Mouse (Mus musculus) C2C12 (cell line): Measurements from ENCODE around the gene Eif3j1.

Experiments
- CEBPB ChIP-seq: IDR thresholded peaks from one replicate; pipeline ENCODE4 v1.6.1; 2011; ENCODE audit warnings: low read depth, mild to moderate bottlenecking, control low read depth, moderate library complexity
- CTCF ChIP-seq: IDR thresholded peaks from one replicate; pipeline ENCODE4 v1.5.1; 2011; ENCODE audit not compliant: control insufficient read depth, insufficient read depth, insufficient read length
- MAX ChIP-seq: IDR thresholded peaks from one replicate; pipeline ENCODE4 v1.6.1; 2011; ENCODE audit warnings: mild to moderate bottlenecking, control low read depth
- MYOD1 ChIP-seq: IDR thresholded peaks from one replicate; pipeline ENCODE4 v1.6.1; 2011; ENCODE audit warnings: low read depth; ENCODE audit not compliant: control insufficient read depth, insufficient read length
- MYOG ChIP-seq: IDR thresholded peaks from one replicate; pipeline ENCODE4 v1.6.1; 2011; ENCODE audit not compliant: control insufficient read depth, insufficient read length; ENCODE audit errors: extremely low read depth
- USF1 ChIP-seq: IDR thresholded peaks from one replicate; pipeline ENCODE4 v1.6.1; 2011; ENCODE audit warnings: low read depth, mild to moderate bottlenecking, control low read depth, moderate library complexity

GRCm38 (mm10) chr2:122027862-122028755 lies at the start of gene Eif3j1:
- TF ChIP-seq CTCF: no peak
- TF ChIP-seq USF1: no peak
- no peak for TF ChIP-seq CEBPB
- no peak for TF ChIP-seq MYOG
- no peak for TF ChIP-seq MYOD1
- no peak for TF ChIP-seq MAX
